ENCODE assay signal across 9 mouse cellular contexts in genomic region chr9:107381723-107382122, GRCm38 (mm10). TPM values are rescaled to one million over a fixed set of nuclear protein-coding genes. Genes with fewer than 3 reads are reported as not detected.
DNase-seq lines count a peak whose midpoint lies in the region; ATAC-seq and TF ChIP-seq lines count a peak whose summit lies in the region.
"Had no signal": no experiment of that assay in that cellular context is flagged by ENCODE, and none has a peak within 500 bp of the region (broad histone marks: within the 10 kb centered on the region; RNA-seq: fewer than 3 reads in every experiment).

No protein-coding gene starts in this region.

- no peak for TF ChIP-seq CTCF in lung, postnatal 0 days (IDR thresholded peaks at IDR 0.05)
- no peak for TF ChIP-seq CTCF in brain, embryonic 14.5 days (IDR thresholded peaks at IDR 0.05; ENCODE audit: borderline replicate concordance, extremely low read depth, insufficient read depth, insufficient read length)
- TF ChIP-seq CTCF in gastrocnemius, adult 2 months (IDR thresholded peaks at IDR 0.05): no peak

- TF ChIP-seq EP300 in lung, postnatal 0 days (IDR thresholded peaks at IDR 0.05): no peak

- no peak for ATAC-seq in lung, postnatal 0 days

- no peaks in the 10 kb centered on the region for H3K79me2 ChIP-seq in myocyte (ENCODE audit: control insufficient read depth, insufficient read depth)

- TF ChIP-seq POLR2A in brain, embryonic 14.5 days (IDR thresholded peaks at IDR 0.05; ENCODE audit: borderline replicate concordance, extremely low read depth, insufficient read depth, insufficient read length, poor library complexity, severe bottlenecking): no peak
- TF ChIP-seq POLR2A in myocyte (IDR thresholded peaks at IDR 0.05; ENCODE audit: insufficient read length, low read depth): no peak

- H3K9me3 ChIP-seq in lung, postnatal 0 days (ENCODE audit: low read length): no peaks in the 10 kb centered on the region
- no peaks in the 10 kb centered on the region for H3K9me3 ChIP-seq in heart, embryonic 10.5 days
- H3K9me3 ChIP-seq: limb, embryonic 13.5 days had no signal

- H3K4me2 ChIP-seq in lung, postnatal 0 days (replicated peaks; ENCODE audit: low read depth, low read length): no peak overlapping the region
- no peak overlapping the region for H3K4me2 ChIP-seq in myocyte (ENCODE audit: low read depth)
- H3K4me2 ChIP-seq: limb, embryonic 13.5 days had no signal

- no peak overlapping the region for H3ac ChIP-seq in myocyte (ENCODE audit: control insufficient read depth, insufficient read length)

- intact Hi-C loops in gastrocnemius, adult 2 months (cut with DNase I): no loop called here

- peak; percentile 62 for DNase-seq in lung, postnatal 0 days (ENCODE audit: low spot score)
- DNase-seq in lung, adult 18-20 months: no peak
- peak; percentile 15 for DNase-seq in brain, embryonic 14.5 days (ENCODE audit: low read depth)
- DNase-seq in heart, embryonic 10.5 days (ENCODE audit: low spot score): peak; percentile 86
- DNase-seq in B cell, adult 2 months: no peak
- DNase-seq in cerebellum, adult 9-10 months: no peak
- DNase-seq in gastrocnemius, adult 2 months: no peak

- H3K27ac ChIP-seq in lung, postnatal 0 days (ENCODE audit: low read length): no peak overlapping the region
- H3K27ac ChIP-seq in heart, embryonic 10.5 days: no peak overlapping the region
- no peak overlapping the region for H3K27ac ChIP-seq in gastrocnemius, adult 2 months
- H3K27ac ChIP-seq: limb, embryonic 13.5 days had no signal

- H3K27me3 ChIP-seq in lung, postnatal 0 days (replicated peaks; ENCODE audit: insufficient read depth, low read length): peaks cover 28% of the 10 kb centered on the region
- H3K27me3 ChIP-seq in heart, embryonic 10.5 days (ENCODE audit: insufficient read depth, poor library complexity, severe bottlenecking): peaks cover 89% of the 10 kb centered on the region
- H3K27me3 ChIP-seq in myocyte (ENCODE audit: control insufficient read depth, insufficient read depth, insufficient read length): peaks cover 49% of the 10 kb centered on the region

- no peaks in the 10 kb centered on the region for H3K36me3 ChIP-seq in lung, postnatal 0 days (ENCODE audit: insufficient read depth, low read length)
- H3K36me3 ChIP-seq in heart, embryonic 10.5 days: no peaks in the 10 kb centered on the region
- H3K36me3 ChIP-seq in myocyte (ENCODE audit: control insufficient read depth, insufficient read depth): no peaks in the 10 kb centered on the region
- H3K36me3 ChIP-seq: limb, embryonic 13.5 days had no signal

- 11% methylated on average over 8 of the region's 8 CpGs for WGBS in lung, postnatal 0 days
- 5% methylated on average over 8 of the region's 8 CpGs for WGBS in heart, embryonic 10.5 days

- no peak overlapping the region for H3K9ac ChIP-seq in lung, postnatal 0 days (replicated peaks; ENCODE audit: low read depth)
- H3K9ac ChIP-seq: limb, embryonic 13.5 days had no signal

- H3K4me1 ChIP-seq in lung, postnatal 0 days (ENCODE audit: insufficient read depth, low read depth, low read length): no peaks in the 10 kb centered on the region
- peaks cover 32% of the 10 kb centered on the region for H3K4me1 ChIP-seq in heart, embryonic 10.5 days

- no peak overlapping the region for H3K4me3 ChIP-seq in lung, postnatal 0 days (ENCODE audit: low read depth, low read length)
- no peak overlapping the region for H3K4me3 ChIP-seq in heart, embryonic 10.5 days
- no peak overlapping the region for H3K4me3 ChIP-seq in myocyte
- H3K4me3 ChIP-seq in gastrocnemius, adult 2 months: no peak overlapping the region
- H3K4me3 ChIP-seq: limb, embryonic 13.5 days had no signal

TF ChIP-seq in myocyte, 11 proteins besides CTCF, POLR2A, EP300 and RAD21:
- TF ChIP-seq REST (IDR thresholded peaks at IDR 0.05; ENCODE audit: insufficient read depth, insufficient read length): peak; percentile 87
- no peak for TF ChIP-seq USF1 (IDR thresholded peaks at IDR 0.05; ENCODE audit: low read depth)

RNA-seq across cellular contexts. Expression of gene Cacna2d2, which starts 17.7 kb away (rescaled TPM):
- polyA plus RNA-seq in lung, postnatal 0 days (2015; fragmentation: Nextera tagmentation; extraction: Ambion mirVana): 0.04 TPM in 1 of 2 replicates, not detected in the other
- polyA plus RNA-seq in brain, embryonic 14.5 days (2012; rRNA removed): 105 and 143 TPM in 2 replicates
- 6.8 TPM in 2 replicates for polyA plus RNA-seq in heart, embryonic 10.5 days (2016; fragmentation: Nextera tagmentation; extraction: Ambion mirVana)
- 0.50 TPM for polyA plus RNA-seq in myocyte (2012; fragmentation: generic; extraction: Trizol)
- under 1 TPM; 0.28 to 0.73 TPM for total RNA-seq in gastrocnemius, adult 2 months (2021)

RNA-seq across cellular contexts. Expression of gene 6430571L13Rik, which starts 41.3 kb away (rescaled TPM):
- 0.23 and 0.36 TPM in 2 replicates for polyA plus RNA-seq in lung, postnatal 0 days (2015; fragmentation: Nextera tagmentation; extraction: Ambion mirVana)
- polyA plus RNA-seq in brain, embryonic 14.5 days (2012; rRNA removed): 6.2 and 8.6 TPM in 2 replicates
- 0.74 and 1.2 TPM in 2 replicates for polyA plus RNA-seq in heart, embryonic 10.5 days (2016; fragmentation: Nextera tagmentation; extraction: Ambion mirVana)
- polyA plus RNA-seq in myocyte (2012; fragmentation: generic; extraction: Trizol): 0.38 TPM
- total RNA-seq in gastrocnemius, adult 2 months (2021): 10 to 100 TPM; 37.9 to 49.6 TPM

RNA-seq across cellular contexts. Expression of gene Hemk1, which starts 43.6 kb away (rescaled TPM):
- 5.9 and 8.3 TPM in 2 replicates for polyA plus RNA-seq in lung, postnatal 0 days (2015; fragmentation: Nextera tagmentation; extraction: Ambion mirVana)
- 29.5 and 35.9 TPM in 2 replicates for polyA plus RNA-seq in brain, embryonic 14.5 days (2012; rRNA removed)
- 13.4 and 14.6 TPM in 2 replicates for polyA plus RNA-seq in heart, embryonic 10.5 days (2016; fragmentation: Nextera tagmentation; extraction: Ambion mirVana)
- 17.7 TPM for polyA plus RNA-seq in myocyte (2012; fragmentation: generic; extraction: Trizol)
- total RNA-seq in gastrocnemius, adult 2 months (2021): 10 to 100 TPM; 11.6 to 14.4 TPM

Comparison
In these comparisons a context has a peak if more than half of its experiments do, and no peak if none do; other contexts are left out.
1. DNase-seq: peak in lung, postnatal 0 days (single experiment), brain, embryonic 14.5 days (single experiment) and heart, embryonic 10.5 days (single experiment); none in lung, adult 18-20 months (0 of 2), B cell, adult 2 months (0 of 2), cerebellum, adult 9-10 months (single experiment) and gastrocnemius, adult 2 months (single experiment).
2. RNA of gene Cacna2d2, which starts 17.7 kb away (polyA plus RNA-seq): 105 to 143 TPM in brain, embryonic 14.5 days; 6.8 TPM in heart, embryonic 10.5 days, 0.50 TPM in myocyte (single experiment) and 0.04 TPM in lung, postnatal 0 days; every median in the first group is over 10 times any median in the second.